Mouse (Mus musculus): ENCODE measurements around the gene Agbl1.

GRCm38 (mm10) chr7:76466427-76466826, 236.7 kb downstream of the Agbl1 start:
- TF ChIP-seq CTCF (IDR thresholded peaks at IDR 0.05; ENCODE audit: low read depth, low read length): no peak
- TF ChIP-seq GATA1 (IDR thresholded peaks at IDR 0.05; ENCODE audit: borderline replicate concordance, low read length): no peak
- no peak for TF ChIP-seq TAL1 (conservative IDR thresholded peaks at IDR 0.05; ENCODE audit: low read depth, low read length)
- TF ChIP-seq GATA2 (IDR thresholded peaks at IDR 0.05; ENCODE audit: borderline replicate concordance, low read depth, low read length): no peak
- no peak for TF ChIP-seq POLR2AphosphoS5 (IDR thresholded peaks at IDR 0.05; ENCODE audit: insufficient replicate concordance, low read depth, low read length)

Measured in G1E (cell line).